Mouse (Mus musculus): Measurements from ENCODE around the gene Sgk1. TPM values are rescaled to one million over a fixed set of nuclear protein-coding genes. Genes with fewer than 3 reads are reported as not detected.

Gene Sgk1
- polyA plus RNA-seq, 1 experiment = 80.5 TPM

- Histone ChIP-seq H3K4me3 (replicated peaks; ENCODE audit: extremely low read depth, low read depth, low read length) (peak overlapping the region; percentile 88), H3K4me1 (ENCODE audit: control insufficient read depth, insufficient read depth, low read length) (peaks cover 3% of the 10 kb centered on the region; the same call in 1 of the 2 replicates)
- under 1% methylated on average over 60 of the region's 60 CpGs for WGBS
- peak; percentile 41 for TF ChIP-seq POLR2A (IDR thresholded peaks at IDR 0.05; ENCODE audit: borderline replicate concordance, extremely low read depth, low read depth, low read length)
- TF ChIP-seq CTCF (IDR thresholded peaks at IDR 0.05; ENCODE audit: insufficient read depth, low read length) = no peak
- DNase-seq = peak; percentile 31
These were observed 111.8 kb downstream of the Sgk1 start for GRCm38 (mm10) chr10:21993515-21994373.

GRCm38 (mm10) chr10:21994431-21994914 lies 112.5 kb downstream of the Sgk1 start:
- no peak for TF ChIP-seq CTCF (IDR thresholded peaks at IDR 0.05; ENCODE audit: insufficient read depth, low read length)
- peak; percentile 93 for TF ChIP-seq POLR2A (IDR thresholded peaks at IDR 0.05; ENCODE audit: borderline replicate concordance, extremely low read depth, low read depth, low read length)
- WGBS = under 1% methylated on average over 37 of the region's 40 CpGs
- Histone ChIP-seq H3K4me3 (replicated peaks; ENCODE audit: extremely low read depth, low read depth, low read length) (peak overlapping the region; percentile 94), H3K4me1 (ENCODE audit: control insufficient read depth, insufficient read depth, low read length) (peaks cover 3% of the 10 kb centered on the region; the same call in 1 of the 2 replicates)
- DNase-seq = peak; percentile 98

- peak; percentile 29 for DNase-seq
- no peak for TF ChIP-seq POLR2A (IDR thresholded peaks at IDR 0.05; ENCODE audit: borderline replicate concordance, extremely low read depth, low read depth, low read length)
- 0 out of 2 replicates have a peak, but pooled peaks have one; percentile 3 for TF ChIP-seq CTCF (IDR thresholded peaks at IDR 0.05; ENCODE audit: insufficient read depth, low read length)
- Histone ChIP-seq H3K4me3 (replicated peaks; ENCODE audit: extremely low read depth, low read depth, low read length) (peak overlapping the region; percentile 94), H3K4me1 (ENCODE audit: control insufficient read depth, insufficient read depth, low read length) (peaks cover 3% of the 10 kb centered on the region; the same call in 1 of the 2 replicates)
- WGBS = 2% methylated on average over 12 of the region's 12 CpGs
These were observed 113.2 kb downstream of the Sgk1 start for GRCm38 (mm10) chr10:21995221-21995620.

- TF ChIP-seq POLR2A (IDR thresholded peaks at IDR 0.05; ENCODE audit: borderline replicate concordance, extremely low read depth, low read depth, low read length) (no peak), CTCF (IDR thresholded peaks at IDR 0.05; ENCODE audit: insufficient read depth, low read length) (peak; percentile 74)
- DNase-seq = peak; percentile 80
- WGBS = 25% methylated on average over 11 of the region's 11 CpGs
- H3K4me1 ChIP-seq (ENCODE audit: control insufficient read depth, insufficient read depth, low read length) = peaks cover 3% of the 10 kb centered on the region; the same call in 1 of the 2 replicates
- peak overlapping the region; percentile 63 for H3K4me3 ChIP-seq (replicated peaks; ENCODE audit: extremely low read depth, low read depth, low read length)
These were observed 113.8 kb downstream of the Sgk1 start for GRCm38 (mm10) chr10:21995661-21996308.

GRCm38 (mm10) chr10:21996660-21997447 lies 114.9 kb downstream of the Sgk1 start:
- WGBS = 59% methylated on average over 14 of the region's 14 CpGs
- Histone ChIP-seq H3K4me3 (replicated peaks; ENCODE audit: extremely low read depth, low read depth, low read length) (peak overlapping the region; percentile 63), H3K4me1 (ENCODE audit: control insufficient read depth, insufficient read depth, low read length) (peaks cover 3% of the 10 kb centered on the region; the same call in 1 of the 2 replicates)
- TF ChIP-seq POLR2A (IDR thresholded peaks at IDR 0.05; ENCODE audit: borderline replicate concordance, extremely low read depth, low read depth, low read length) (no peak; the same call in 1 of the 2 replicates), CTCF (IDR thresholded peaks at IDR 0.05; ENCODE audit: insufficient read depth, low read length) (no peak)
- DNase-seq = no peak

GRCm38 (mm10) chr10:21997550-21998204 lies 115.7 kb downstream of the Sgk1 start:
- no peak; the same call in 1 of the 2 replicates for TF ChIP-seq POLR2A (IDR thresholded peaks at IDR 0.05; ENCODE audit: borderline replicate concordance, extremely low read depth, low read depth, low read length)
- TF ChIP-seq CTCF (IDR thresholded peaks at IDR 0.05; ENCODE audit: insufficient read depth, low read length) = no peak
- Histone ChIP-seq H3K4me1 (ENCODE audit: control insufficient read depth, insufficient read depth, low read length) (no peaks in the 10 kb centered on the region), H3K4me3 (replicated peaks; ENCODE audit: extremely low read depth, low read depth, low read length) (peak overlapping the region; percentile 58)
- no peak for DNase-seq
- 49% methylated on average over 12 of the region's 12 CpGs for WGBS

- TF ChIP-seq CTCF (IDR thresholded peaks at IDR 0.05; ENCODE audit: insufficient read depth, low read length) = no peak
- peak; percentile 30; the same call in 1 of the 2 replicates for TF ChIP-seq POLR2A (IDR thresholded peaks at IDR 0.05; ENCODE audit: borderline replicate concordance, extremely low read depth, low read depth, low read length)
- H3K4me1 ChIP-seq (ENCODE audit: control insufficient read depth, insufficient read depth, low read length) = no peaks in the 10 kb centered on the region
- DNase-seq = no peak
- H3K4me3 ChIP-seq (replicated peaks; ENCODE audit: extremely low read depth, low read depth, low read length) = peak overlapping the region; percentile 50
- 57% methylated on average over 28 of the region's 28 CpGs for WGBS
These were observed 116.7 kb downstream of the Sgk1 start for GRCm38 (mm10) chr10:21998503-21999180.

Data from lung, adult 2 months (tissue).